Mouse (Mus musculus) hindbrain, embryonic 11.5 days (tissue): ENCODE measurements around the gene Ahnak. TPM values are rescaled to one million over a fixed set of nuclear protein-coding genes. Genes with fewer than 3 reads are reported as not detected.

ENCODE experiments used
- ATAC-seq: fragments of 200-750 bp; cut with Nextera tagmentation; 2 replicates; pipeline ENCODE4 v1.8.0; 2017; ENCODE audit warnings: mild to moderate bottlenecking, moderate TSS enrichment, moderate library complexity; ENCODE audit not compliant: low FRiP score
- DNase-seq: peaks from one replicate; pipeline ENCODE4 v3.0.0-alpha.2; 2015; ENCODE audit warnings: low spot score
- H3K27ac ChIP-seq: fragments of 300-500 bp; sonication (generic); 2 replicates; pipeline ENCODE4 v1.5.1; 2014; ENCODE audit warnings: mild to moderate bottlenecking, low read depth, low read length
- H3K27me3 ChIP-seq: fragments of 300-500 bp; sonication (generic); 2 replicates; pipeline ENCODE4 v1.6.1; 2014; ENCODE audit warnings: mild to moderate bottlenecking, low read length, moderate library complexity, mixed read lengths; ENCODE audit not compliant: control insufficient read depth, insufficient read depth
- H3K36me3 ChIP-seq: fragments of 300-500 bp; sonication (generic); 2 replicates; pipeline ENCODE4 v1.6.1; 2014; ENCODE audit warnings: mild to moderate bottlenecking, low read length, moderate library complexity, mixed read lengths; ENCODE audit not compliant: control insufficient read depth, insufficient read depth
- H3K4me1 ChIP-seq: fragments of 300-500 bp; sonication (generic); replicated peaks from 2 replicates; pipeline ENCODE4 v1.6.1; 2014; ENCODE audit warnings: low read length, mixed read lengths; ENCODE audit not compliant: control insufficient read depth, insufficient read depth
- H3K4me2 ChIP-seq: fragments of 300-500 bp; sonication (generic); replicated peaks from 2 replicates; pipeline ENCODE4 v1.6.1; 2014; ENCODE audit warnings: mild to moderate bottlenecking, low read depth, low read length
- H3K4me3 ChIP-seq: fragments of 300-500 bp; sonication (generic); 2 replicates; pipeline ENCODE4 v1.5.1; 2014; ENCODE audit warnings: low read depth, low read length
- H3K9ac ChIP-seq: fragments of 300-500 bp; sonication (generic); 2 replicates; pipeline ENCODE4 v1.6.1; 2014; ENCODE audit warnings: low read depth, low read length
- H3K9me3 ChIP-seq: fragments of 300-500 bp; sonication (generic); 2 replicates; pipeline ENCODE4 v1.6.1; 2016; ENCODE audit warnings: low read length; ENCODE audit not compliant: control insufficient read depth
- WGBS: fragments of 180-500 bp; shearing (Covaris S2); extraction: QIAGEN DNeasy Blood & Tissue Kit; methylation state at CpG from one replicate; pipeline ENCODE4 v1.1.7; 2014; 5-methylcytosine and 5-hydroxymethylcytosine counted together
- polyA plus RNA-seq: library from polyadenylated mRNA; unstranded; fragments of >200 nt; fragmentation: Nextera tagmentation; extraction: Ambion mirVana; gene quantifications from 2 replicates; pipeline ENCODE4 v1.2.1, GENCODE M21; 2014

Ahnak gene
- polyA plus RNA-seq = 6.0 and 14.1 TPM in 2 replicates

GRCm38 (mm10) chr19:8989066-8989566 lies at the start of gene Ahnak:
Ahnak (plus strand) TSS chr19:8989284.
- peak; percentile 39 for ATAC-seq
- Histone ChIP-seq H3K4me3 (peak within 1 kb of the TSS; percentile 54), H3K4me2 (peak within 1 kb of the TSS; percentile 94), H3K27me3 (peaks cover 21% of the 10 kb centered on the region), H3K9me3 (no peaks in the 10 kb centered on the region), H3K36me3 (no peaks in the 10 kb centered on the region), H3K9ac (peak within 1 kb of the TSS; percentile 58), H3K27ac (no peak within 1 kb of the TSS), H3K4me1 (peaks cover 17% of the 10 kb centered on the region)
- WGBS = under 1% methylated on average over 36 of the region's 42 CpGs
- no peak for DNase-seq

DNA sequence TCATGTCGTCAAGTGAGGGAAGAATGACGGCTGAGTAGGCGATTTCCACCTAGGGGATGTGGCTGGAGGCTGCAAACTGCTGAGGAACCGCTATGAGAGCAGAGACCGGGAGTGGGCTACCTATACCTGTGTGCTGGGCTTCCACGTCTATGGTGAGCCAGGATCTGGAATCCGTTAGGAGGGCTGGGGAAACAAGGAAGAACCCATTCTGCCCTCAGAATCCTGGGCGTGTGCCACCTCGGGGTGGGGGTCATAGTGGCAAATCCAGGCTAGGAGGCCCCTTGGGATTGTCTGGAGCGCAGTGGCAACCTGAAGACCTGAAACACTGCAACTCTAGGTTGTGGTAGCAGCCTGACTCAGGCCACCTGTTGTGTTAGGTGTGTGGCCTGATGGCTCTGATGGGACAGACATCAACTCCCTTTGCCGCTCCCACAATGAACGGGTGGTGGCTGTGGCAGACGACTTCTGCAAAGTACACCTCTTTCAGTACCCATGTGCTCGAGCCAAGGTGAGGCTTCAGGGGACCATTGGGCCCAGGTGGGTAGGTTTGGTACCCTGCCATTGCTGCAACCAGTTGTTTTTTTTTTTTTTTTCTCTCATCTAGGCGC lies 48.5 kb upstream of the Ahnak start:
- Histone ChIP-seq H3K36me3 (no peaks in the 10 kb centered on the region), H3K9me3 (no peaks in the 10 kb centered on the region), H3K4me2 (no peak overlapping the region; the same call in 1 of the 2 replicates), H3K27me3 (no peaks in the 10 kb centered on the region), H3K9ac (no peak overlapping the region), H3K27ac (peak overlapping the region; percentile 98; the same call in 1 of the 2 replicates), H3K4me3 (peak overlapping the region; percentile 97), H3K4me1 (peaks cover 13% of the 10 kb centered on the region)
- DNase-seq = no peak
- no peak for ATAC-seq
- WGBS = 80% methylated on average over 15 of the region's 15 CpGs

DNA sequence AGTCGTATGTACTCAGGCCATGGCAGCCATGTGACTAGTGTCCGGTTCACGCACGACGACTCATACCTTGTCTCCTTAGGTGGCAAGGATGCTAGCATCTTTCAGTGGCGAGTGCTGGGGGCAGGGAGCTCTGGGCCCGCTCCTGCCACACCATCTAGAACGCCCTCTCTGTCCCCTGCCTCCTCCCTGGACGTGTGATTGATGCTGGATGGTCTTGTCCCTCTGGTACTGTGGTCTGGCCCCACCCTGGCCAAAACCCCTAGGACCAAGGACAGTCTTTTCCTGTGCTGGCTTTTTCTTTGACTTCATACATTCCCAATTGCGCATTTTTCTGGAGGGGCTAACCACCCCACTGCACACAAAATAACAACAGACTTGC lies 48.0 kb upstream of the Ahnak start:
- Histone ChIP-seq H3K9me3 (no peaks in the 10 kb centered on the region), H3K27me3 (no peaks in the 10 kb centered on the region), H3K4me3 (peak overlapping the region; percentile 97), H3K27ac (peak overlapping the region; percentile 98), H3K36me3 (0 out of 2 replicates have a peak, but pooled peaks cover under 1% of the 10 kb centered on the region), H3K4me2 (peak overlapping the region; percentile 64), H3K9ac (peak overlapping the region; percentile 100), H3K4me1 (peaks cover 13% of the 10 kb centered on the region)
- WGBS = 32% methylated on average over 10 of the region's 10 CpGs
- ATAC-seq (peak; percentile 55), DNase-seq (no peak)

DNA sequence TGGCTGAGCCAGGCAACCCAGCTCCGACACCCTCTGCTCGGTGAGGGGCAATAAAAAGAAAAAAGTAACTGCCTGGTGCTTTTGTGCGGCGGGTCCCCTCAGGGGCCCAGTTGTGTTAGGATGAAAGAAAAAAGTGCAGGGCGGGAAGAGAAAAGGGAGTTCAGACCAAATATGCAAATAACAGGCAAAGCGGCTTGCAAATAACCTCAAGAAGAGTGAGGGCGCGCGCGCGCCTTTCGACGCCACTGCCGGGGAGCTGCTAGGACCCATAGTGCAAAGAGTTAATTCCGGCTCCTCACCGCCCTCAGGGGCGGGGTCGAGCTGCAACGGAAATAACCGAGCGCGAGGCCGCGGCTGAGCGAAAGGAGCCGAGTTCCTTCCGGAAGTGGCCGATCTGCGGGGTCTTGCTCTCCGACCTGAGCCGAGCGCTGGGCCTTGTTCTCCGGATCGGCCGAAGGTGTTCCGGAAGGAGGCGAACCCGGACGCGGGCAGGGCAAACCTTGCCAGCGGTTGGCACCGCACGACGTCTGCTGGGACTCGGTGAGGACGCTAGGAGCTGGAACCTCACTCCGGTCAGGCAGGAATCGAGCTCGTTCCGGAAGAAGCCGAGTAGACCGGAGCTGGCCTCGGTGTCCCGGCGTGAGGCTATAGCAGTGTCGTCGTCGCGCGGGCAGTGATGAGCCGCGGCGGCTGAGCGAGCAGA lies 47.4 kb upstream of the Ahnak start, which contains the start of gene Mta2:
Gene Mta2, plus strand, starts transcription at position 361 of the 703 bp plus-strand sequence.
- no peaks in the 10 kb centered on the region for H3K9me3 ChIP-seq
- peaks cover 13% of the 10 kb centered on the region for H3K4me1 ChIP-seq
- H3K27ac ChIP-seq = peak within 1 kb of the TSS; percentile 98
- H3K36me3 ChIP-seq = 0 out of 2 replicates have a peak, but pooled peaks cover 2% of the 10 kb centered on the region
- ATAC-seq (peak; percentile 97), DNase-seq (peak; percentile 98)
- H3K9ac ChIP-seq = peak within 1 kb of the TSS; percentile 100
- H3K27me3 ChIP-seq = no peaks in the 10 kb centered on the region
- WGBS = under 1% methylated on average over 64 of the region's 64 CpGs
- H3K4me3 ChIP-seq = peak within 1 kb of the TSS; percentile 97
- H3K4me2 ChIP-seq = peak within 1 kb of the TSS; percentile 64

GRCm38 (mm10) chr19:8942276-8942964 lies 46.7 kb upstream of the Ahnak start:
- under 1% methylated on average over 44 of the region's 46 CpGs for WGBS
- Histone ChIP-seq H3K4me3 (peak overlapping the region; percentile 97), H3K9me3 (no peaks in the 10 kb centered on the region), H3K4me2 (peak overlapping the region; percentile 64), H3K27me3 (no peaks in the 10 kb centered on the region), H3K9ac (peak overlapping the region; percentile 100), H3K36me3 (peaks cover 8% of the 10 kb centered on the region), H3K27ac (peak overlapping the region; percentile 98), H3K4me1 (peaks cover 13% of the 10 kb centered on the region)
- no peak for DNase-seq
- ATAC-seq = peak; percentile 65

GRCm38 (mm10) chr19:8943047-8943446 lies 46.0 kb upstream of the Ahnak start:
- peaks cover 13% of the 10 kb centered on the region for H3K4me1 ChIP-seq
- WGBS = 83% methylated on average over 2 of the region's 2 CpGs
- peak overlapping the region; percentile 100 for H3K9ac ChIP-seq
- no peak for DNase-seq
- no peak for ATAC-seq
- H3K4me3 ChIP-seq = peak overlapping the region; percentile 97
- peaks cover 13% of the 10 kb centered on the region for H3K36me3 ChIP-seq
- H3K4me2 ChIP-seq = peak overlapping the region; percentile 64
- no peaks in the 10 kb centered on the region for H3K27me3 ChIP-seq
- H3K27ac ChIP-seq = no peak overlapping the region
- no peaks in the 10 kb centered on the region for H3K9me3 ChIP-seq

DNA sequence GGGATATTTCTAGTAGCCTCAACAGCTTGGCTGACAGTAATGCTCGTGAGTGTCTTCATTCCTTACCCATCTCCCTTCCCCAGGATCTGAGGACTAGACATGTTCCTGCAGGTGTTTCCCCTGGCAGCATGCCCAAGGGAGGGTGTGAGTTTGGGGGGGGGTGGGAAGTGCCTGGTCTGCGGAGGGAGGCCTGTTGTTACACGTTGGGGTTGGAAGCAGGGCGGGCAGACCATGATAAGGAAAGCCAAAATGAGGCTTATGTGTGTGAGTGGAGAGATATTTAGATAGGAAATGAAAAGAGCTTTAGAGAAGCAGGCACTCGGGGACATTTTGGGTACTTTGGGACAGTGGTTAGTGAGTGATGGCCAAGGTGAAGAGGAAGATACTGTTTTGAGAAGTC lies 45.0 kb upstream of the Ahnak start:
- DNase-seq = no peak
- ATAC-seq = no peak
- Histone ChIP-seq H3K9ac (no peak overlapping the region), H3K4me3 (no peak overlapping the region), H3K27ac (0 out of 2 replicates have a peak overlapping the region, but pooled peaks have one; percentile 10), H3K27me3 (no peaks in the 10 kb centered on the region), H3K36me3 (peaks cover 16% of the 10 kb centered on the region), H3K4me2 (peak overlapping the region; percentile 17; the same call in 1 of the 2 replicates), H3K9me3 (no peaks in the 10 kb centered on the region), H3K4me1 (peaks cover 13% of the 10 kb centered on the region)
- 71% methylated on average over 5 of the region's 5 CpGs for WGBS

DNA sequence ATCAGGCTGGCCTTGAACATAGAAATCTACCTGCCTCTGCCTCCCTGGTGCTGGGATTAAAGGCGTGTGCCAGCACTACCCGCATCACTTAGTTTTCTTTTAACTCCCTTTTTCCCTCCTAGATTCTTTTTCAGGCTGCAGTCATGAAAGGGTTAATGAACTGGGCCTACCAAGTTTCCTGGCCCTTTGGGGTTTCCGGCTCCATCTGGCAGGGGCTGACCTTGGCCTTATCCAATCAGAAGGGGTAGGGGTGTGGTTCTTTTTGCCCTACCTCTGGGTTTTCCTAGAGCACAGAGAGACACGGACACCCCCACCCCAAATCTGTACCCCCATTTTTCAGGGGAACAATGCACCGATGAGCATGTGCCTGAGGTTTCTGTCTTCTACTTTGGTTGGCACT lies 44.3 kb upstream of the Ahnak start:
- H3K9ac ChIP-seq = no peak overlapping the region
- H3K9me3 ChIP-seq = no peaks in the 10 kb centered on the region
- H3K4me3 ChIP-seq = peak overlapping the region; percentile 8; the same call in 1 of the 2 replicates
- WGBS = 51% methylated on average over 5 of the region's 5 CpGs
- H3K27me3 ChIP-seq = no peaks in the 10 kb centered on the region
- peaks cover 13% of the 10 kb centered on the region for H3K4me1 ChIP-seq
- H3K27ac ChIP-seq = no peak overlapping the region
- ATAC-seq (no peak), DNase-seq (peak; percentile 85)
- H3K4me2 ChIP-seq = no peak overlapping the region
- H3K36me3 ChIP-seq = peaks cover 19% of the 10 kb centered on the region
